Mouse (Mus musculus) cortical plate, adult 2 months (tissue): ENCODE data around the gene Tlr9.

ENCODE experiments used
- CTCF ChIP-seq: fragments of 200-500 bp; IDR thresholded peaks from 2 replicates; pipeline ENCODE4 v1.5.1; 2011; ENCODE audit warnings: mild to moderate bottlenecking, control low read depth, low read length; ENCODE audit not compliant: insufficient read depth; ENCODE audit errors: extremely low read depth
- POLR2A ChIP-seq: fragments of 200-500 bp; IDR thresholded peaks from 2 replicates; pipeline ENCODE4 v1.6.1; 2011; ENCODE audit warnings: mild to moderate bottlenecking, low read length, control low read depth; ENCODE audit not compliant: insufficient read depth; ENCODE audit errors: extremely low read depth

- TF ChIP-seq CTCF: no peak
- no peak for TF ChIP-seq POLR2A
Observed at GRCm38 (mm10) chr9:106236156-106236817, 13.9 kb downstream of the Tlr9 start.
